Mouse (Mus musculus): ENCODE measurements around the gene Eif4g1. TPM values are rescaled to one million over a fixed set of nuclear protein-coding genes. Genes with fewer than 3 reads are reported as not detected.

Gene Eif4g1
- polyA plus RNA-seq, 2 experiments: 65.1 to 101 TPM

DNA sequence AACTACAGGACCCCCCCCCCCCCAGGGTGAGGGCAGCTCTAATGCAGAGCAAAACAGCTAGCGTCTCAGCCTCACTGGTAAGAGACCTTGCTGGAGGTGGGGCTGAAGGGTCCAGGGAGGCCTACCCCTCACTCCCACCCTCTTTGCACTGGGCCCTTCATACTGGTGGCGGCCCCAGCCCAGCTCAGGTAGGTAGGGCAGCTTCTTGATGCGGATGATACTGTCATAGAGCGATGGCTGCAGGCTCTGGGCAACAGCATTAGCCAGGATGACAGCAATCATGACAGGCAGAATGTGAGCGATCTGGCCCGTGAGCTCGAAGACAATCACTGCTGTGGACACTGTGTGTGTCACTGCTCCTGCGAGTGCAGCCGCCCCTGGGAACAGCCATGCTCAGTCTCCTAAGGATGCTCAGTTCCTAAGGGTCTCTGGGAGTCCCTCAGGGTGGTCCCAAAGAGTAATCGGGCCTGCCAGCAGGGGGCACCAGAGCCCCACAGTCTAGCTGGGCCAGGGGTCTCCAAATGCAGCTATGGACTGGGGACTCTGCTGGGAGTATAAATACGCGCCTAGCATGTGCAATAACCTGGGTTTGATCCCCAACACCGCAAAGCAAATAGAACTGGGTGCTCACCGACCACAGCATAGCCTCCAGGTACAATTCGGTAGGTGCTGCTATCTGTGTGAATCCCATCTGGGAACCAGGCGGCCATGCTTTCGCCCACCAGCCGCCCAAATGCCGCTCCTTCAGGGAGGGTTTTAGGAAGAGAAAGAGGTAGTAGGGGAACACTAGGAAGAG, 41.0 kb downstream of the Eif4g1 start:
- H3K9me3 ChIP-seq (ENCODE audit: control insufficient read depth, low read length): no peaks in the 10 kb centered on the region
- TF ChIP-seq CTCF (IDR thresholded peaks at IDR 0.05; ENCODE audit: low read depth) (peak; percentile 79), EP300 (IDR thresholded peaks at IDR 0.05; ENCODE audit: low read depth) (no peak)
- H3K4me3 ChIP-seq (ENCODE audit: insufficient read depth in 1 of 2, low read depth in 2 of 2, low read length in 2 of 2): no peak overlapping the region
- H3K36me3 ChIP-seq (replicated peaks; ENCODE audit: control insufficient read depth, insufficient read depth, low read depth): peaks cover 21% of the 10 kb centered on the region
- peaks cover 52 to 62% of the 10 kb centered on the region in 2 experiments for H3K4me1 ChIP-seq (replicated peaks; ENCODE audit: control insufficient read depth in 2 of 2, insufficient read depth in 2 of 2, low read length in 1 of 2)
- no peak overlapping the region for H3K4me2 ChIP-seq (ENCODE audit: low read depth)
- WGBS (ENCODE audit: insufficient replicate concordance): 74% methylated on average over 19 of the region's 19 CpGs
- DNase-seq (ENCODE audit: low read depth in 3 of 3, low spot score in 3 of 3) (no peak), ATAC-seq (ENCODE audit: insufficient read depth) (no peak)
- no peaks in the 10 kb centered on the region for H3K27me3 ChIP-seq (ENCODE audit: control insufficient read depth, insufficient read depth, low read length)
- H3K9ac ChIP-seq (replicated peaks): no peak overlapping the region
- H3K27ac ChIP-seq: no peak overlapping the region

DNA sequence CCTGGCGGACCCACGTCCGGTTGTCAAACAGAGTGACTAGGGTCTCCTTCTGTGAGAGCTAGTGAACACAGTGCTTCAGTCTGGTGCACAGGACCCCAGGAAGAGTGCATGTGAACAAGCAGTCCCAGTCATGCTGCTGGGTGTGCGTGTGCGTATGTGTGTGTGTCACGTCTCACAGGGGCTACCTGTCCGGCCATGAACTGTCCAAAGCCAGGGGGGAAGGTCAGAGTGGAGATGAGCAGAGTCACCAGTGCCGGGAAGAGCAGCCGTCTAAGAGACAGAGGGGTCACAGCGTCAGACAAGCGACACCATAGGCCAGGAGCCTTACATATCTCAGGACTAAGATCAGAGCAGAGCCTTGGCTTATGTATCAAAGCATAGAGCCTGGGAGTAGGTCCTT, 42.3 kb downstream of the Eif4g1 start:
- 87% methylated on average over 11 of the region's 11 CpGs for WGBS (ENCODE audit: insufficient replicate concordance)
- no peak overlapping the region for H3K4me2 ChIP-seq (ENCODE audit: low read depth)
- H3K9ac ChIP-seq (replicated peaks): no peak overlapping the region
- ATAC-seq (ENCODE audit: insufficient read depth) (no peak), DNase-seq (ENCODE audit: low read depth in 3 of 3, low spot score in 3 of 3) (no peak)
- TF ChIP-seq CTCF (IDR thresholded peaks at IDR 0.05; ENCODE audit: low read depth) (no peak), EP300 (IDR thresholded peaks at IDR 0.05; ENCODE audit: low read depth) (no peak)
- no peaks in the 10 kb centered on the region for H3K9me3 ChIP-seq (ENCODE audit: control insufficient read depth, low read length)
- H3K27me3 ChIP-seq (ENCODE audit: control insufficient read depth, insufficient read depth, low read length): no peaks in the 10 kb centered on the region
- H3K4me3 ChIP-seq (ENCODE audit: insufficient read depth in 1 of 2, low read depth in 2 of 2, low read length in 2 of 2): no peak overlapping the region
- H3K4me1 ChIP-seq (replicated peaks; ENCODE audit: control insufficient read depth in 2 of 2, insufficient read depth in 2 of 2, low read length in 1 of 2): peaks cover 44 to 61% of the 10 kb centered on the region in 2 experiments
- peaks cover 21% of the 10 kb centered on the region for H3K36me3 ChIP-seq (replicated peaks; ENCODE audit: control insufficient read depth, insufficient read depth, low read depth)
- H3K27ac ChIP-seq: no peak overlapping the region; the same call in 1 of the 2 replicates

DNA sequence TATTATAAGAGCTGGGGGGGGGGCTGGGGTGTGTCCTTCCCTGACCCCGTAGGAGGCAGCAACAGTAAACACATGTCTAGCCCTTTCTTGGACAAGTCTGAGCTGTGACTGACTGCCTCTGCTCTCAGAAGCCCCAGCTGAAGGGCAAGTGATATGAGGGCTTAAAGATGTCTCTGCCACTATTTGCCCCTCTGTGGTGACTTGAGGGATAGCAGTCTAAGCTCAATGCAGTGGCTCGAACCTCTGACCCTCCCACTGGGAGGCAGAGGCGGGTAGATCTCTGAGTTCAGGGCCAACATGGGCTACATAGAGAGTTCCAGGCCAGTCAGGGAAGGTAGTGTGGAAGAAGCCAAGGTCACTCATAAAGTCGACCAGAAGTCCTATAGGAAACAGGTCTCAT, 42.7 kb downstream of the Eif4g1 start:
- Histone ChIP-seq H3K4me1 (replicated peaks; ENCODE audit: control insufficient read depth in 2 of 2, insufficient read depth in 2 of 2, low read length in 1 of 2) (peaks cover 41 to 58% of the 10 kb centered on the region in 2 experiments), H3K27ac (peak overlapping the region; percentile 5), H3K4me2 (ENCODE audit: low read depth) (no peak overlapping the region), H3K36me3 (replicated peaks; ENCODE audit: control insufficient read depth, insufficient read depth, low read depth) (peaks cover 21% of the 10 kb centered on the region), H3K27me3 (ENCODE audit: control insufficient read depth, insufficient read depth, low read length) (no peaks in the 10 kb centered on the region), H3K9ac (replicated peaks) (no peak overlapping the region), H3K4me3 (ENCODE audit: insufficient read depth in 1 of 2, low read depth in 2 of 2, low read length in 2 of 2) (no peak overlapping the region), H3K9me3 (ENCODE audit: control insufficient read depth, low read length) (no peaks in the 10 kb centered on the region)
- 39% methylated on average over 4 of the region's 4 CpGs for WGBS (ENCODE audit: insufficient replicate concordance)
- DNase-seq (ENCODE audit: low read depth in 3 of 3, low spot score in 3 of 3) (no peak), ATAC-seq (ENCODE audit: insufficient read depth) (no peak)
- TF ChIP-seq CTCF (IDR thresholded peaks at IDR 0.05; ENCODE audit: low read depth) (peak; percentile 75), EP300 (IDR thresholded peaks at IDR 0.05; ENCODE audit: low read depth) (no peak)

DNA sequence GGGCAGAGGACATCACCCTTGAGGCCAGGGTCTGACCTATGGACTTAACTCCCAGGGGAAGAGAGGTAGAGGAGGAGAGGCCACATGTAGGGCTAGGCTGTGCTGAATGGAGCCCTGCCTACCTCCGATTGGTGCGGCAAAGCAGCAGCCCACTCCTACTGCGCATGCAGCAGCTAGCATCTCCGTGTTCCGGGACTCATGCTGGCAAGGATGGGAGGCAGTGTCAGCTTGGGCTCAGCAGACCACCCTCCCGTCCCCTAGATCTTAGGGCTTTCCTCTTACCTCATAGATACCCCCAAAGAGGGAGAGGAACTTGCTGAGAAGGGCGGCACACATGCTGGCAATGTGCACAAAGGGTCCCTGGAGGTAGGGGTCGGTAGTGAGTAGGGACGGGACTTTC, 44.1 kb downstream of the Eif4g1 start:
- ATAC-seq (ENCODE audit: insufficient read depth) (no peak), DNase-seq (ENCODE audit: low read depth in 3 of 3, low spot score in 3 of 3) (no peak)
- Histone ChIP-seq H3K4me1 (replicated peaks; ENCODE audit: control insufficient read depth in 2 of 2, insufficient read depth in 2 of 2, low read length in 1 of 2) (peaks cover 27 to 49% of the 10 kb centered on the region in 2 experiments), H3K36me3 (replicated peaks; ENCODE audit: control insufficient read depth, insufficient read depth, low read depth) (peaks cover 21% of the 10 kb centered on the region), H3K4me2 (ENCODE audit: low read depth) (peak overlapping the region; percentile 95), H3K9me3 (ENCODE audit: control insufficient read depth, low read length) (no peaks in the 10 kb centered on the region), H3K4me3 (ENCODE audit: insufficient read depth in 1 of 2, low read depth in 2 of 2, low read length in 2 of 2) (no peak overlapping the region), H3K27me3 (ENCODE audit: control insufficient read depth, insufficient read depth, low read length) (no peaks in the 10 kb centered on the region), H3K9ac (replicated peaks) (no peak overlapping the region), H3K27ac (no peak overlapping the region; the same call in 1 of the 2 replicates)
- 72% methylated on average over 9 of the region's 9 CpGs for WGBS (ENCODE audit: insufficient replicate concordance)
- TF ChIP-seq CTCF (IDR thresholded peaks at IDR 0.05; ENCODE audit: low read depth) (no peak), EP300 (IDR thresholded peaks at IDR 0.05; ENCODE audit: low read depth) (no peak)

DNA sequence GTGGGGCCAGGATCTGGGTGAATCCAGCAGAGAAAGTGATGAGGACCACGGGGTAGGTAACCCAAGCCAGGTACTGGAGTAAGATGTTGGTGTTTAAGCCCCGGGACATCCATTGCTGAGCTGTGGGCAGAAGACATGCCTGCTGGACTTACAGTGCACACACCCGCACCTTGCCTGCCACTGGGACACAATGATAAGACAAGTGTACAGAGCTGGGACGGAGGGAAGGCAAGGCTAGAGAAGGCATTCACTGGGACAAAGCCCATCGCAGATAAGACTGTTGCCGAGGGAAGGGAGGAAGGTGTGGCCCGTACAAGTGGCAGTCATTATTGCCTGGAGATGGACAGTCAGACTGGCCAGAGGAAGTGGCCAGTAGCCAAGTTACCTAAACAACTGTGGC, 44.8 kb downstream of the Eif4g1 start:
- ATAC-seq (ENCODE audit: insufficient read depth) (peak; percentile 36), DNase-seq (ENCODE audit: low read depth in 3 of 3, low spot score in 3 of 3) (peak; percentile 66 to 76 (median 70))
- Histone ChIP-seq H3K4me2 (ENCODE audit: low read depth) (peak overlapping the region; percentile 95), H3K4me3 (ENCODE audit: insufficient read depth in 1 of 2, low read depth in 2 of 2, low read length in 2 of 2) (peak overlapping the region; percentile 31 to 84), H3K9ac (replicated peaks) (peak overlapping the region; percentile 72), H3K27me3 (ENCODE audit: control insufficient read depth, insufficient read depth, low read length) (no peaks in the 10 kb centered on the region), H3K27ac (peak overlapping the region; percentile 65), H3K9me3 (ENCODE audit: control insufficient read depth, low read length) (no peaks in the 10 kb centered on the region), H3K36me3 (replicated peaks; ENCODE audit: control insufficient read depth, insufficient read depth, low read depth) (peaks cover 19% of the 10 kb centered on the region), H3K4me1 (replicated peaks; ENCODE audit: control insufficient read depth in 2 of 2, insufficient read depth in 2 of 2, low read length in 1 of 2) (peaks cover 22 to 42% of the 10 kb centered on the region in 2 experiments)
- WGBS (ENCODE audit: insufficient replicate concordance): 28% methylated on average over 7 of the region's 7 CpGs
- TF ChIP-seq EP300 (IDR thresholded peaks at IDR 0.05; ENCODE audit: low read depth): peak; percentile 53; the same call in 1 of the 2 replicates
- TF ChIP-seq CTCF (IDR thresholded peaks at IDR 0.05; ENCODE audit: low read depth): no peak

Measured in liver, embryonic 14.5 days (tissue).